Mouse (Mus musculus) right cerebral cortex, postnatal 10 days (tissue): ENCODE results near the gene Eef1akmt2.

Experiments
- DNase-seq, 2 experiments: peaks; one replicate each; pipeline ENCODE4 v3.0.0; 2021; ENCODE audit warnings: low spot score in 2 of 2

The Eef1akmt2 gene

DNA sequence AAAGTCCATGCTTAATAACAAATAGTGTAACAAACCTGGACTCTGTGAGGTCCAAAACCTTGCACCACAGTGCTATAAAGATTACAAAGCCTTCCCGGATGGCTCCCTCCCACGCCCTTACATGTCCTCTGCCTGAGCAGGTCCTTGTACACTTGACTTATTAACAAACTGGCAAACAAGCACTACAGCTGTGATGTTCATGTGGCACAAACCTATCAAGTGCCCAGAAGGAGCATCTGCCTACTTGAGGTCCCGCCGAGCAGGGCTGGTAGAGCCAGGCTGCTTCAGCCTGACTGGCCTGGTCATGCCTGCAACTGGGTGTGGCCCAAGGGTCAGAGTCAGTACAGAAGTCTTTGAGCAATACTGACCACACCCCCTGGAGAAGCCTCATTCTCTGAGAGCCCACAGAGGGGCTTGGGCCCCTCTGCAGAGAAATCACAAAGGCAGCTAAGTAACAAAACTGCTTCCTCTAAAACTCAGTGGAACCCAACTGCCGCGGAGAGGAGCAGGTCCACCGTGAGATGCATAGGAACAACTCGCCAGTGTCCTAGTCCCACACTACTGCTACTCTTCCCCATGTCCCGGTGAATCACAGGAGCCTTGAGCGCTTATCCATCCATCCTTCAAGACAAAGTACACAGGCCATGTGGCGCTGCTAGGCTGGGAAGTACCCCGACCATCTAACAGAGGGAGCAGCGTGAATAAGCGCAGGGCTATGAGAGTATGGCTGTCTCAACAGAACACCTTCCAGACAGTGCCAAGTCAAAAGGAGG, 61.8 kb downstream of the Eef1akmt2 start:
- no peak for DNase-seq

DNA sequence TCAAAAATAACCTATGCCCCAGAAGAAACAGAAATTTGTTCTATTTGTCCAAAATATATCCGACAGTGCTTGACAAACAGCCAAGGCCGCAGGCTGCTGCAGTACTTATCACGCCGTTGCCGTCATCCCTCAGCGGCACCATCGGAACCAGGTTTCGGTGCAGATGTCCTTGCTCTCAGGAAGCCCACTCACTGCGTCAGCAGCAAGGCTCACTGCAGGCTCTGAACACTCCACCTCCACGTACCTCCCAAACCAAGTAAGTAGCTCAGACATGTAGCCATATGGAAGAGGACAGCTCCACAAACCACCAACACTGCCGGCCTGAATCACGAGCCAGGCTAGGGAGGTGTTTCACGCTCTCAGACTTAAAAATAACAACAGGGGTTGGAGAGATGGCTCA, 63.6 kb downstream of the Eef1akmt2 start:
- peak; percentile 59 to 78 for DNase-seq

DNA sequence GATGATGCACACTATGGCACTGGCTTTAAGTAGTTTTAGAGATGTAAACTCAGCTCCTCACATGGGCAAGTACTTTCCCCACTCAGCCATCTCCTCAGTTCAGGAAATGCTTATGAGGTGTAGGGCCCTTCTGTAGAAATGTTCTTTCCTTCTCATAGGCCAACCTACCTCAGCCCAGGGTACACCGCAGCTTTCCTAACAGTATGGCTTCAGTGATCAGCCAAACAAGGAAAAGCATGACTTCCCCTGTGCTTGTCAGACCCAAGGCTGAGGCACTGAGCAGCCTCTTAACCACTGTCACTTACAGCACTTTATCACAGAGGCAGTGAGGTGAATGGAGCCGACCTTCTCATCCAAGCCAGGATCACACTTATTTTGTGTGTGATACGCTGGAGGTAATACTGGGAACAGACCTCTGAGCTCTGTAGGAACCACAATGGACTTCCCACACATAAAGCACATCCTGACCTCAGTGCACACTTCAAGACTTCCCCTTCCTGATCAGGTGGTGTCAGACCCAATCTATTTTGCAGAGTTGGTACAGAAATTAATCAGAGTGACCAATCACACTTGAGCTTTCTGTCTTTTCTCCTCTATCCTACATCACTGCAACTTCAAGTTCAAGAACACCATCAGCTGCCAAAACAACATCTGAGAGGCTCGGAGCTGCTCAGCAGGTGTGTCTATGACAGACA, 64.8 kb downstream of the Eef1akmt2 start:
- no peak for DNase-seq

DNA sequence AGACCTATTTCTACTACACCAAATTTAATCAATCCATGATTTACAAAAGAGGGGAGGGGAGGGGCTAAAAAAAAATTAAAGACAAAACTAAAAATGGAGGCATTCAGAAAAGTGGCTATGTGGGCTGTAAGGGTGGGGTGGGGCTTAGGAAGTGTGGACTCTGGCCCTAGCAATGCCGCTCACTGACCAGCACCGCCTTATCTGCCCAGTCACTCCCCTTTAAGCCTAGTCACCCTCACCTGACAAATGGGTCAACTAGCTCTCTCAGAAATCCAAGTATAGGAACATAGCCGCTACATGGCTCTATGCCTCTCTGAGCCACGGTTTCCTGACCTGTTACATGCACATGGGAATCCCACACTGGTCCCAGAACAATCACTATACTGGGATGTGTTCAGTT, 65.5 kb downstream of the Eef1akmt2 start:
- DNase-seq, result no peak

DNA sequence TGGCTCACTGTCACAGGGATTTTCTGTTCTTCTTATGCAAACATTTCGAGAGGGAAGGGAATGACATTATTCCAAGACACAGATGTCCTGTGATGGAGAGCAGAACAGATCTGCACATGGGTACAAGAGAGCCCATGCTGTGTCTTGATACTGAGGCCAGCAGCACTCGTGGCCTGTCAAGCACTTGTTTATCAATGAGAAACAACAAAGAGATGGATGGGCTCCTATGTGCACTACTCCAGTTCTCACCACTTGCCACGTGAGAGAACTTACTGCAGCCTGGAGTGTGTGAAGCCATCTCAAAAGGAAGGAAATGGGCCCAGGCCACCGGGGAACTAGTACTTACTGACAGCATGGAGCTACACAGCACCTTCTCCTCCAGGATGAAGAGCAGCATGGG, 66.0 kb downstream of the Eef1akmt2 start:
- no peak for DNase-seq

DNA sequence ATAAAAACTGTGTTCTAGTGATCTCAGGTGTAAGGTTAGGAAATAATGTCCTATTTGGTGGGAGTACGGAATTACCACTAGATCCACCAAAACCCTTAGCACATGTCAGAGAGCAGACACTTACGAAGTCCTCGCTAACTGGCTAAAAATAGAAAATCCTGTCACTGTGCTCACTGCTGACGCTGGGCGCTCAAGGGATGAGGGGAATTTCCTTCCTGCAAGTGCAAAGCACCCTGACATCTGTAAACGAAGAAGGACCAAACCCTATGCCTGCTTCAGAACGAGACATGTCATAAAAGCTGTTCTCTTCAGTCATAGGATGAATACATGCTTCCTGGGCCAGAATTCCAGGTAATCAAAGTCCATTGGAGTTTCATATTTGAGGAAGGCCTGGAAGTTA, 66.5 kb downstream of the Eef1akmt2 start:
- DNase-seq, result no peak

DNA sequence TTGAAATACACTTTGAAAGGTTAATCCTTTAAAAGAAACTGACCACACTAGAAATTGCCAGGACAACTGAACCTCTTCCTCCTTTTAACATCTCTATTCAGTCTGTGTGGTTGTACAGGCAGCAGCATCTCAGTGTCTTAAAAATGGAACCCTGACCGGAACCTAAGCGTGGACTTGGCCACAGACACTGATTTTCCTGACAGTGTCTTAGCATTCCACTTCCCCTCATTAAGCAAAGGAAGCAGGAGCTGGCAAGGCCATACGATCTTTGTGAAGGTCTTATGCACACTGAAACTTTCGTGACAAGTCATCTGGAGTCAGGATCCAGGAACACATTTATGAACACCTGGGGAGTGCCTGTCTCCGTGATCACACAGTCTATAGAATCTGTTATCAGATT, 68.4 kb downstream of the Eef1akmt2 start:
- no peak for DNase-seq

DNA sequence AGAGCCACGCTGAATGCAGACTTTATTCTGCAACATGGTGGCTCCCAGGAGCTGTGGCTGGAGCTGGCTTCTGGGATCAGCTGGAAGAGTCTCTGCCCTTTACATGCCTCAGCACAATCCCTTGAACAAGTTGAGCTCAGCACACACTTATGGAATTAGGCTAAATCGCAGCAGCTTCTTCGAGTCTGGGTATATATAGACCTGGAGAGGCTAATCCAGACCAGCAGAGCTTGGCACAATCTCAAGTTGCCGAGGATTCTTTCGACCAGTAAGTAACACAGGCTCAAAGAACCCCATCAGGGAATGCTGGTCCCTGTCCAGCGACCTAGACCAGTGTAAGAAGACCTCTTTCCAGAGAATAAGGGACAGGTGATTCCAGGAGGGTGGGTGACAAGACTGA, 70.6 kb downstream of the Eef1akmt2 start:
- peak; percentile 45 to 59 for DNase-seq

DNA sequence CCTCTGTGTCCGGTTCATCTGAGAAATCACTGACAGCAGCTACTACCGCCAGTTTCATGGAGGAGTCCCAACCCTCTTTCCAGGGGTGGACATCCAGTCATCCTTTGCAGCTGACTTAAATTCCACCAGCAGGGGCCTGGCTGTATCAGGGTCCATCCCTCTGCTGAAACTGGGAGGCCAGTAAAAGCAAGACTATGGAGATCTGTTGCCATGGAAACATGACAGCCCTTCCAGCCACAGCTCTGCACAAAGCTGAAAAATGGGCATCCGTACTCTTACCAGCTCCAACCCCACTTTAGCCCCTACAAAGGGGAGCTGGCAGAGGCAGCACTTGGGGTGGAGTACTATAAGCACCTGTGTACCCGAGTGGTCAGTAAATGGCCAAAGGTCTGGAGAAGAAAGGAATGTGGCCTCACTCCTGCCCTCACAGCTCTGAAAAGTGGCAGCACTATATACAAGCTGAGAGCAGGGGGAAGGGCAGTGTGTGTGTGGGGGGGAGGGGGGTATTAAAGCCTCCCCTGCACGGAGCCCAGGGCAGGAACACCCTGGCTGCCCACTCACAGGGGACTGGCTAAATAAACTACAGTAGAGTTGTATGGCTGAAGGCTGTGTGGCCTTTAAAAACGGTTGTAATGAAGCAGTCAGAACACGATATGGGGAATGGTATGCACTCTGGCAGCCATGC, 71.2 kb downstream of the Eef1akmt2 start:
- peak; percentile 46 to 66 for DNase-seq

DNA sequence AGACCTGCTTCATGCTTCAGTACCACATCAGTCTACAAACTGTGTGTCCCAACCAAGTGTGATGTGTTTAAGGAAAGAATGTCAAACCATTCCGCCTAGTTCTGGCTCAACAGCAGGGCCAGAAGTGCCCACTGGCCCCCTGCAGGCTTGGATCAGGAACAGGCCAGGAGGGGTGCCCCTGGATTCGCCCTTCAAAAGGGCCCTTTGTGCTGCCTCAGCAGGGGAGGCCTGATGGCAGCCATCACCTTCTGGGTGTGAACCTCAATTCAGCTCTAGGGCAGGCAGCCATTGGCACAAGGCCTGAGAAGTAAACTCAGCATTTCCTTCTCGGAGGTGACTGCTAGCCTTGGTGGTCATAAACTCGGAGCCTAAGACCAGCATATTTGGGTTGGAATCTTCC, 71.9 kb downstream of the Eef1akmt2 start:
- DNase-seq, result peak; percentile 39 to 46

DNA sequence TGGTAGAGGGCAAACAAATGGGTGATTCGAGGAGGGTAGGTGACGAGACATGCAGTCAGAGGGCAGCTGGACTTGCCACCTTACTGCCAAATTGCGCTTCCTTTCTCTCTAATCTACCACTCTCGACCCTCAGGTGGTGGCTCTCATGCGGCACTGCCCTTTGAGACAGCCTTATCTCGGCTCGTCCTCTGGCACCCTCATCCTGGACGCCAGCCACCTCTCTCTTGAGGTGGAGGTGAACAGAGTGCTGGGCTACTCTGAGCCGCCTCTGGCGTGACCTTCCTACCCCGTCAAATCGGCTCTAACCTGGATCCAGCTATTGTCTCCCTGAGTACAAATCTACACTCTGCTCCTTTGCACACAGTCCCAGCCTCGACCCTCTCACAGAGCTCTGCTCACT, 73.8 kb downstream of the Eef1akmt2 start:
- DNase-seq, result no peak

DNA sequence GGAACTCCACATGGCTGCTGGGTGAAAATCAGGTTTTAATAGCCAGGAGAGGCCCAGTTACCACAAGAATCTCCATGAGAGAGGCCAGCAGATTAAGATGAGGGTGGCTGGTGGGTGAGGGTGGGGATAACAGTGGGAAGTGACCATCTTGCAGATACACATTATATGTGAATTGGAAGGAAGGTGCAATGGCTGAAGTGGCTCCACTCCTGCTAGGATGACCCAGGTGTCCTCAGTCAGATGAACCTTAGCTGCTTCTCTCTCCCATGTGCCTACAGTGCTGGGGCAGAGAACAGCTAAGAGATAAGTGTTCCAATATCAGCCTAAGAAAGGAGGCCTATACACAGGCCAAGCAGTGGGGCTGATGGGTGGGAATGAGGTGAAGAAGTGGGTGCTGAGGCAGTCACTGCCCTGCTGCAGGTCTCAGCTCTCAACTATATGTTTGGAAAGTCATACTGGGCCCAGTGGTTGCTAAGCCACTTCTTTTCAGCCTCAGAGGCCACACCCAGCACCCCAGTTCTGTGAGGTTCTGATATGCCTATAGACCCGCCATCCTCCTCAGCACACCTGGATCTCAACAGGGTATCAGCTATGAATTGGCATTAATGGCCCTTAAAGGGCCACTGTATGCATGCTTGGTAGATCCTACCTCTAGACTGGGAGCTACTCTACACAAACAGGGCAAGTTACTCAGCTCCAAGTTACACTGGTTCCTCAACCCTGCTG, 74.6 kb downstream of the Eef1akmt2 start:
- no peak for DNase-seq
